Mouse (Mus musculus) myocyte (in vitro differentiated cells): Measurements from ENCODE around the gene Zfp771. TPM values are rescaled to one million over a fixed set of nuclear protein-coding genes. Genes with fewer than 3 reads are reported as not detected.

Source experiments
- H3K27me3 ChIP-seq: one replicate; pipeline ENCODE4 v1.6.1; 2011; ENCODE audit not compliant: control insufficient read depth, insufficient read depth, insufficient read length
- H3K36me3 ChIP-seq: one replicate; pipeline ENCODE4 v1.6.1; 2011; ENCODE audit not compliant: control insufficient read depth, insufficient read depth
- H3K4me2 ChIP-seq: one replicate; pipeline ENCODE4 v1.6.1; 2011; ENCODE audit warnings: low read depth, control low read depth
- H3K4me3 ChIP-seq: one replicate; pipeline ENCODE4 v1.5.1; 2011; ENCODE audit warnings: mild to moderate bottlenecking, control low read depth, moderate library complexity
- H3K79me2 ChIP-seq: one replicate; pipeline ENCODE4 v1.6.1; 2011; ENCODE audit not compliant: control insufficient read depth, insufficient read depth
- H3ac ChIP-seq: one replicate; pipeline ENCODE4 v1.6.1; 2011; ENCODE audit not compliant: control insufficient read depth, insufficient read length
- CEBPB ChIP-seq: IDR thresholded peaks from 2 replicates; pipeline ENCODE4 v1.6.1; 2011; ENCODE audit warnings: mild to moderate bottlenecking, moderate library complexity; ENCODE audit not compliant: poor library complexity, insufficient read depth, severe bottlenecking
- E2F4 ChIP-seq: IDR thresholded peaks from one replicate; pipeline ENCODE4 v1.6.1; 2011; ENCODE audit warnings: mild to moderate bottlenecking, control low read depth, moderate library complexity; ENCODE audit not compliant: insufficient read depth
- MAX ChIP-seq: IDR thresholded peaks from one replicate; pipeline ENCODE4 v1.6.1; 2011; ENCODE audit warnings: low read depth, mild to moderate bottlenecking, control low read depth
- MYOD1 ChIP-seq, 3 experiments: IDR thresholded peaks; one replicate each; pipeline ENCODE4 v1.6.1; 2011; ENCODE audit warnings: control low read depth in 2 of 3, low read depth in 2 of 3, mild to moderate bottlenecking in 2 of 3, moderate library complexity in 1 of 3; ENCODE audit not compliant: insufficient read length in 2 of 3, control insufficient read depth in 1 of 3
- MYOG ChIP-seq, 3 experiments: IDR thresholded peaks; one replicate each; pipeline ENCODE4 v1.6.1; 2011; ENCODE audit warnings: control low read depth in 2 of 3, low read depth in 2 of 3, mild to moderate bottlenecking in 2 of 3; ENCODE audit not compliant: insufficient read length in 2 of 3, control insufficient read depth in 1 of 3, insufficient read depth in 1 of 3
- POLR2A ChIP-seq: IDR thresholded peaks from one replicate; pipeline ENCODE4 v1.6.1; 2011; ENCODE audit warnings: low read depth, mild to moderate bottlenecking, control low read depth, moderate library complexity; ENCODE audit not compliant: insufficient read length
- POLR2AphosphoS2 ChIP-seq: IDR thresholded peaks from one replicate; pipeline ENCODE4 v1.6.1; 2011; ENCODE audit warnings: low read depth, control low read depth; ENCODE audit not compliant: insufficient read length
- REST ChIP-seq: IDR thresholded peaks from one replicate; pipeline ENCODE4 v1.6.1; 2011; ENCODE audit warnings: mild to moderate bottlenecking, control low read depth, moderate library complexity; ENCODE audit not compliant: insufficient read depth, insufficient read length
- SRF ChIP-seq: IDR thresholded peaks from one replicate; pipeline ENCODE4 v1.6.1; 2011; ENCODE audit warnings: low read depth; ENCODE audit not compliant: control insufficient read depth, insufficient read length
- TCF12 ChIP-seq: IDR thresholded peaks from one replicate; pipeline ENCODE4 v1.6.1; 2011; ENCODE audit warnings: mild to moderate bottlenecking, control low read depth; ENCODE audit not compliant: poor library complexity, insufficient read depth, severe bottlenecking
- TCF3 ChIP-seq: IDR thresholded peaks from one replicate; pipeline ENCODE4 v1.6.1; 2011; ENCODE audit warnings: low read depth, control low read depth; ENCODE audit not compliant: insufficient read length
- USF1 ChIP-seq: IDR thresholded peaks from one replicate; pipeline ENCODE4 v1.6.1; 2011; ENCODE audit warnings: low read depth, mild to moderate bottlenecking, control low read depth, moderate library complexity
- polyA plus RNA-seq: library from polyadenylated mRNA; unstranded; fragments of >200 nt; fragmentation: generic; extraction: Trizol; gene quantifications from one replicate; pipeline ENCODE4 v1.2.1, GENCODE M21; 2012; ENCODE audit warnings: missing spikeins

Zfp771 gene
- polyA plus RNA-seq, 1 experiment: 34.9 TPM

GRCm38 (mm10) chr7:127232622-127233367 is 11.3 kb upstream of the Zfp771 start, which contains the start of the genes Zfp553 and Sept1:
Gene Zfp553 (plus strand): TSS chr7:127233061.
Gene Sept1 (minus strand): TSS chr7:127233130.
- Histone ChIP-seq H3K27me3 (no peaks in the 10 kb centered on the region), H3K4me3 (peak within 1 kb of the TSS; percentile 91), H3K36me3 (peaks cover 12% of the 10 kb centered on the region), H3K4me2 (peak within 1 kb of the TSS; percentile 93), H3ac (peak within 1 kb of the TSS; percentile 32), H3K79me2 (peaks cover 49% of the 10 kb centered on the region)
- TF ChIP-seq MAX (no peak), POLR2A (peak; percentile 82), USF1 (no peak), POLR2AphosphoS2 (no peak), REST (no peak), CEBPB (no peak), MYOG (IDR thresholded peaks at IDR 0.05; ENCODE audit: control insufficient read depth in 1 of 3, insufficient read depth in 1 of 3, insufficient read length in 2 of 3, low read depth in 2 of 3) (peak in 2 of 3 experiments; percentile 69 to 81), MYOD1 (IDR thresholded peaks at IDR 0.05; ENCODE audit: control insufficient read depth in 1 of 3, insufficient read length in 2 of 3, low read depth in 2 of 3) (peak in 2 of 3 experiments; percentile 56 to 75), E2F4 (peak; percentile 15), TCF12 (no peak)

GRCm38 (mm10) chr7:127233368-127233749 is 10.7 kb upstream of the Zfp771 start:
- Histone ChIP-seq H3K27me3 (no peaks in the 10 kb centered on the region), H3K4me2 (peak overlapping the region; percentile 83), H3K4me3 (peak overlapping the region; percentile 91), H3ac (peak overlapping the region; percentile 32), H3K79me2 (peaks cover 49% of the 10 kb centered on the region), H3K36me3 (peaks cover 12% of the 10 kb centered on the region)
- TF ChIP-seq MAX (no peak), CEBPB (no peak), TCF3 (no peak), MYOD1 (IDR thresholded peaks at IDR 0.05; ENCODE audit: control insufficient read depth in 1 of 3, insufficient read length in 2 of 3, low read depth in 2 of 3) (no peak), REST (no peak), POLR2A (no peak), POLR2AphosphoS2 (no peak), TCF12 (no peak), E2F4 (no peak), USF1 (no peak), MYOG (IDR thresholded peaks at IDR 0.05; ENCODE audit: control insufficient read depth in 1 of 3, insufficient read depth in 1 of 3, insufficient read length in 2 of 3, low read depth in 2 of 3) (no peak), SRF (no peak)

DNA sequence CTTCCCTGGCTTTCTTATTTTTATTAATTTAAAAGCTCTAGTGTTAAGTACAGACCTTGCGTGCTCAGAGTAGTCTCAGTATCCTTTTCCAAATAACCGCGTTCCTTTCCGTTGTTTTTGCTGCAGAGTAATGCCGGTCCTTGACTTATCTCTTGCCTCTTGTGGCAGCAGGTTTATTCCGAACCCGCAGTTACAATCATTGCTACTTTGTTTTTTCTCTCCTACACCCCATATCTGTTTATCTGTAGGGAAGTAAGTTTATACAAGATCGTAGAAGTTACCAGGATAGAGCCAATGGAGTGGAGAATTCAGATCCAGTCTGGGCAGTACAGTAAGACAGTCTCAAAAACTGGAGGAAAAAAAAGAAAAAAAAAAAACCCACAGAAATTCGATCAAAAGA is 10.3 kb upstream of the Zfp771 start:
- peak overlapping the region; percentile 32 for H3ac ChIP-seq
- peaks cover 12% of the 10 kb centered on the region for H3K36me3 ChIP-seq
- H3K79me2 ChIP-seq: peaks cover 49% of the 10 kb centered on the region
- H3K4me3 ChIP-seq: peak overlapping the region; percentile 91
- peak overlapping the region; percentile 83 for H3K4me2 ChIP-seq
- no peak for TF ChIP-seq MYOG (IDR thresholded peaks at IDR 0.05; ENCODE audit: control insufficient read depth in 1 of 3, insufficient read depth in 1 of 3, insufficient read length in 2 of 3, low read depth in 2 of 3)
- no peak for TF ChIP-seq SRF
- TF ChIP-seq TCF3: no peak
- no peak for TF ChIP-seq MAX
- no peak for TF ChIP-seq POLR2AphosphoS2
- no peak for TF ChIP-seq CEBPB
- no peak for TF ChIP-seq USF1
- no peak for TF ChIP-seq E2F4
- no peak for TF ChIP-seq REST
- TF ChIP-seq TCF12: no peak
- no peak for TF ChIP-seq MYOD1 (IDR thresholded peaks at IDR 0.05; ENCODE audit: control insufficient read depth in 1 of 3, insufficient read length in 2 of 3, low read depth in 2 of 3)
- no peak for TF ChIP-seq POLR2A
- no peaks in the 10 kb centered on the region for H3K27me3 ChIP-seq

GRCm38 (mm10) chr7:127234777-127235176 is 9.3 kb upstream of the Zfp771 start:
- Histone ChIP-seq H3K4me3 (no peak overlapping the region), H3ac (no peak overlapping the region), H3K36me3 (peaks cover 8% of the 10 kb centered on the region), H3K79me2 (peaks cover 49% of the 10 kb centered on the region), H3K4me2 (no peak overlapping the region), H3K27me3 (no peaks in the 10 kb centered on the region)
- TF ChIP-seq SRF (no peak), CEBPB (no peak), POLR2A (no peak), USF1 (no peak), TCF12 (no peak), TCF3 (no peak), REST (no peak), MYOD1 (IDR thresholded peaks at IDR 0.05; ENCODE audit: control insufficient read depth in 1 of 3, insufficient read length in 2 of 3, low read depth in 2 of 3) (no peak), E2F4 (no peak), MAX (no peak), POLR2AphosphoS2 (no peak), MYOG (IDR thresholded peaks at IDR 0.05; ENCODE audit: control insufficient read depth in 1 of 3, insufficient read depth in 1 of 3, insufficient read length in 2 of 3, low read depth in 2 of 3) (no peak)
